Mouse (Mus musculus) embryonic facial prominence, embryonic 12.5 days (tissue): ENCODE measurements around the gene Hoxd13. TPM values are rescaled to one million over a fixed set of nuclear protein-coding genes. Genes with fewer than 3 reads are reported as not detected.

Experiments
- ATAC-seq: fragments of 200-750 bp; cut with Nextera tagmentation; 2 replicates; pipeline ENCODE4 v1.8.0; 2017; ENCODE audit not compliant: insufficient number of reproducible peaks, insufficient read depth, low FRiP score, low TSS enrichment
- H3K27ac ChIP-seq: fragments of 300-500 bp; sonication (generic); 2 replicates; pipeline ENCODE4 v1.5.1; 2016; ENCODE audit warnings: mild to moderate bottlenecking
- H3K27me3 ChIP-seq: fragments of 300-500 bp; sonication (generic); 2 replicates; pipeline ENCODE4 v1.6.1; 2016; ENCODE audit warnings: mild to moderate bottlenecking, moderate library complexity
- H3K36me3 ChIP-seq: fragments of 300-500 bp; sonication (generic); 2 replicates; pipeline ENCODE4 v1.6.1; 2016; ENCODE audit warnings: mild to moderate bottlenecking
- H3K4me1 ChIP-seq: fragments of 300-500 bp; sonication (generic); 2 replicates; pipeline ENCODE4 v1.6.1; 2016
- H3K4me2 ChIP-seq: fragments of 300-500 bp; sonication (generic); replicated peaks from 2 replicates; pipeline ENCODE4 v1.6.1; 2016; ENCODE audit warnings: mild to moderate bottlenecking, moderate library complexity
- H3K4me3 ChIP-seq: fragments of 300-500 bp; sonication (generic); 2 replicates; pipeline ENCODE4 v1.5.1; 2016; ENCODE audit warnings: mild to moderate bottlenecking
- H3K9ac ChIP-seq: fragments of 300-500 bp; sonication (generic); 2 replicates; pipeline ENCODE4 v1.6.1; 2016; ENCODE audit warnings: mild to moderate bottlenecking, moderate library complexity
- H3K9me3 ChIP-seq: fragments of 300-500 bp; sonication (generic); 2 replicates; pipeline ENCODE4 v1.6.1; 2016; ENCODE audit warnings: mild to moderate bottlenecking, moderate library complexity
- WGBS: fragments of 180-500 bp; shearing (Covaris S2); methylation state at CpG from one replicate; pipeline ENCODE4 v1.1.7; 2016; 5-methylcytosine and 5-hydroxymethylcytosine counted together
- polyA plus RNA-seq: library from polyadenylated mRNA; unstranded; fragments of >200 nt; fragmentation: Nextera tagmentation; extraction: Ambion mirVana; gene quantifications from 2 replicates; pipeline ENCODE4 v1.2.1, GENCODE M21; 2016

The Hoxd13 gene
- polyA plus RNA-seq, 1 experiment from 2014 or later = not detected

DNA sequence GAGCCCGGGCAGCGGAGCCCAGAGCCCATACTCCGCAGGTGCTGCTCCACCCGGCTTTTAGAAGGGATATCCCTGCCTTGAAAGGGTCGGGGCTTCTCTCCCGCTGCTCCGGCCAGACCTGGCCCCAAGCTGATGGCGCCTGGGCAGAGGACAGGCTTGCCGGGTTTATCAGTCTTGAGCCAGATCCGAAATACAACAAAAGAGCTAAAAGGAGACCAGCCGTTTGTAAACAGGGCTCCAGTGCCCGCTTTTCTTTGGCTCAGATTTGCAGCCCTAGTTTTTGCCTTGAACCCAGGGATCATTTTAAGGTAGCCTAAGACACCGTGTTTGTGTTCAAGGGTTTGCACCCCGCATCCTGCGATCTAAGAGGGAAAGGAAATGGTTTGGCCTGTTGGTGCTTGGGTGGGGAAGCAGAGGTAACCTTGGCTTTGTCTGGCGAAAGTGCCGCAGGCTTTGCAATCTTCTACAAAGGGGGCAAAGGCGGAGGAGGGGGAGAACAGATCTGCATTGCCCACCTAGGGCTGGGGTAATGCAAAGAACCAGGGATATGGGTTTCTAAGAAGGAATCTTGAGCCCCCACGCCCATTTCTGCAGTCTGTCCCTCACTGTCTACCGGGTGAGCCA lies 24.8 kb downstream of the Hoxd13 start:
- H3K9ac ChIP-seq = no peak overlapping the region
- 2% methylated on average over 20 of the region's 20 CpGs for WGBS
- H3K36me3 ChIP-seq = no peaks in the 10 kb centered on the region
- no peak for ATAC-seq
- peaks cover under 1% of the 10 kb centered on the region for H3K4me1 ChIP-seq
- H3K27me3 ChIP-seq = peaks cover 87% of the 10 kb centered on the region
- no peak overlapping the region for H3K27ac ChIP-seq
- no peaks in the 10 kb centered on the region for H3K9me3 ChIP-seq
- no peak overlapping the region for H3K4me3 ChIP-seq
- H3K4me2 ChIP-seq = no peak overlapping the region

DNA sequence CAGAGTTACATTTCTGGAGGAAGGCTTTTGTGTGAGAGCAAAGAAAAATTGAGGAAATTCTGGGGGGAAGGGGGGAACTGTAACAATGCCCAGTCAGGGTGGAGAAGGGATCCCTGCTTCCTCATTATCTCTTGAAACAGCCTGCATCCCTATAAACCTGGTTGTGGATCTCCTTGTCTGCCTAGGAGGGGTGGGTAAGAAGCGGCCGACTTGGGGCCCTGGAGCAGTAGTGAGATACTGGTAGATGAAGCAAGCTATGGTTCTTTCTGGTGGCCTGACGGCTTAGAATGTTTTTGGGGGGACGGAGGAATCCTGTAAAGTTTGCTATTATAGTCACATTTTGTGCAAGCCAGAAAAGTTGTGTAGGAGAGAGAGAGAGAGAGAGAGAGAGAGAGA lies 25.3 kb downstream of the Hoxd13 start:
- H3K4me2 ChIP-seq = no peak overlapping the region
- no peaks in the 10 kb centered on the region for H3K9me3 ChIP-seq
- H3K27me3 ChIP-seq = peaks cover 87% of the 10 kb centered on the region
- H3K9ac ChIP-seq = no peak overlapping the region
- H3K4me3 ChIP-seq = no peak overlapping the region
- no peak overlapping the region for H3K27ac ChIP-seq
- no peaks in the 10 kb centered on the region for H3K36me3 ChIP-seq
- peaks cover 5% of the 10 kb centered on the region for H3K4me1 ChIP-seq
- ATAC-seq = no peak
- 10% methylated on average over 4 of the region's 4 CpGs for WGBS

GRCm38 (mm10) chr2:74694066-74694465 lies 26.0 kb downstream of the Hoxd13 start:
- Histone ChIP-seq H3K27me3 (peaks cover 89% of the 10 kb centered on the region), H3K9me3 (no peaks in the 10 kb centered on the region), H3K9ac (no peak overlapping the region), H3K27ac (no peak overlapping the region), H3K36me3 (no peaks in the 10 kb centered on the region), H3K4me3 (no peak overlapping the region), H3K4me1 (peaks cover 7% of the 10 kb centered on the region), H3K4me2 (no peak overlapping the region)
- no peak for ATAC-seq
- WGBS = under 1% methylated on average over 16 of the region's 16 CpGs

DNA sequence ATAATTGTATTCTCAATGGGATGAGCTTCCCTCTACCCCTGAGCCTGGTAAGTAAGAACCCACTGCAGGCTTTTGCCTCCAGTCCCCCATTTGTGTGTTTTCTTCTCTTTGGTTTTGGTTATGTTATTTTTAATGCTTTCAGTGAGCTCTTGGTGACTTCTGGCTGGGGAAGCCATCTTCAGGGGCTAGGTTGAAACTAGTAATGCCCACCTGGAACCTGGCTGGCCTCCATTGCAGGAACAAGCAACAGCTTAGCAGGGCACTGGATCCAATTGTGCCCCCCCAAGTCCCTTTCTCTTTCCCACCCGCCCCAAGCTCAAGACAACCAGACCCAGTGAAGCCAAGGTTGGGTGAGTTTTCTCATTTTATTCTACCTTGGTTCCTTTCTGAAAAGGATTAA lies 27.3 kb downstream of the Hoxd13 start:
- H3K27ac ChIP-seq = no peak overlapping the region
- no peak overlapping the region for H3K9ac ChIP-seq
- H3K9me3 ChIP-seq = no peaks in the 10 kb centered on the region
- H3K27me3 ChIP-seq = peaks cover 96% of the 10 kb centered on the region
- no peak overlapping the region for H3K4me3 ChIP-seq
- H3K4me1 ChIP-seq = peaks cover 7% of the 10 kb centered on the region
- H3K4me2 ChIP-seq = no peak overlapping the region
- H3K36me3 ChIP-seq = no peaks in the 10 kb centered on the region
- 0% methylated on average over 1 of the region's 1 CpGs for WGBS
- no peak for ATAC-seq

DNA sequence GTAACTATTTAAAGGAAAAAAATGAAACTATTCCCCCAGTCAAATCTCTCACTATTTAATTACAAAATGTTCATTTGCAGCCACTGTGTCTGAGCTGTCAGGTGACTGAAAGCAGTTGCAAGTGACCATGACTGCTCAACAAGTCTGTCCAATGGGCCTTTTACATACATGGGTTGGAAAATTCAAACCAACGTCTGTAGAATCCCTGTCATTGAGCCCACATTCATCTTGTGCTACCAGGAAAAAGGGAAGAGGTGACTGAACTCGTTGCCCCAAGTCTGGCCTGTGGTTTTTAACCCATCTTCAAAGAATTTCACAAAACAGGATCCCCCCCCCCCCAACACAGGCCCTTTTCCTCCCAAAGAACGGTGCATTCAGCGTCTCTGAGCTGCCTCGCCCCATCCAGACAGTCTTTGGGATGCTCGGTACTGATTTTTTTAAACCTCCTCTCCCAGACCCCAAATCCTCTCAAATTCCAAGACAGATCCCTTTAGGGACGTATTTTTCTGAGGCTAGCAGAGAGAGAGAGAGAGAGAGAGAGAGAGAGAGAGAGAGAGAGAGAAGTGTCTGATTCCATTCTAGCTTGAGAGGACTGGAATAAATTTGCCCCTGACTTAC lies 27.8 kb downstream of the Hoxd13 start:
- Histone ChIP-seq H3K9me3 (no peaks in the 10 kb centered on the region), H3K4me2 (no peak overlapping the region), H3K9ac (no peak overlapping the region), H3K27ac (no peak overlapping the region), H3K36me3 (no peaks in the 10 kb centered on the region), H3K27me3 (peaks cover 100% of the 10 kb centered on the region), H3K4me1 (peaks cover 7% of the 10 kb centered on the region), H3K4me3 (no peak overlapping the region)
- no peak for ATAC-seq
- 2% methylated on average over 7 of the region's 7 CpGs for WGBS

DNA sequence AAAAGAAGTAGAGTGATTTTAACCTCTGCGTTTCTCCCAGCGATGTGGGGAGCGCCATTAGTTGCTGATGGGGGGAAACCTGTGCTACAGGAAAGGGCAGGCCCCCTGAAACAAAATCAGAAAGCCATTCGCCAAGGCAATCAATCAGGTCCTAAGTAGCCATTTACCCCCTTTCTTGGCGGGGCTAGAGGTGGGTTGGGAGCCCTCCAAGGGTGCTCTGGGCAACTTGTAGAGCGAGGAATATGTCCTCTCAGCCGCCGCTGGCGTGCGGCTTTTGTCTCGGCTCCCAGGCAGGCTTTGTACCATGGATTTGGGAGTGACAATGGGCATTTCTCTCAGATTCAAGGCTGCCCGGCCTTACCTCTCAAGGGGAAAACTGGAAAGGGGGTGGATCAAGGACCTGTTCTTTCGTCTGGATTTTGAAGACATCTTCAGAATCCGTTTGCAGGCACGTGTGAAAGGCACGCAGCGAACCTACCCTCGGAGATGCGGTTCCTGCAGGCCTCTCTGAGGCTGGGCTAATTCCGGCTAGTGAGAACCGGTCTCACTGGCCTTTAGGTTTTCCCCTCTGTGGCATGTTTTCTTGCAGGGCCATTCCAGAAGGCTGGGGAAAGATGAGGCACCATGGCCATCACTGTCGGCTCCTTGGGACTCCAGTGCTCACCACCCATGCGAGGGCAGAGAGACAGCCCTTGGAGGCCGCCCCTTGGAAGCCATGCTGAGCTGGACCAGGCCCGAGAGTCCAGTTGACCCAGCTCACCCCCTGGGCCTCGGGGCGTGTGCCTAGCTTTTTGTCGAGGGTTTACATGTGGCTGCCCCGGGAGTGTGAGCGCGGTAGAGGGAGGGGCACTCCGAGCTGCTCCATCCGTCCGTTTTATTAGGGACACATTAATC lies 28.6 kb downstream of the Hoxd13 start:
- under 1% methylated on average over 34 of the region's 34 CpGs for WGBS
- H3K4me3 ChIP-seq = no peak overlapping the region
- no peak for ATAC-seq
- H3K27me3 ChIP-seq = peaks cover 100% of the 10 kb centered on the region
- no peaks in the 10 kb centered on the region for H3K36me3 ChIP-seq
- no peak overlapping the region for H3K4me2 ChIP-seq
- peaks cover 7% of the 10 kb centered on the region for H3K4me1 ChIP-seq
- no peak overlapping the region for H3K27ac ChIP-seq
- H3K9me3 ChIP-seq = no peaks in the 10 kb centered on the region
- H3K9ac ChIP-seq = no peak overlapping the region

- peaks cover 97% of the 10 kb centered on the region for H3K27me3 ChIP-seq
- no peak within 1 kb of the TSS for H3K9ac ChIP-seq
- WGBS = under 1% methylated on average over 43 of the region's 43 CpGs
- ATAC-seq = peak; percentile 63; the same call in 1 of the 2 replicates
- peak within 1 kb of the TSS; percentile 22 for H3K4me3 ChIP-seq
- no peaks in the 10 kb centered on the region for H3K9me3 ChIP-seq
- peaks cover 7% of the 10 kb centered on the region for H3K4me1 ChIP-seq
- H3K27ac ChIP-seq = no peak within 1 kb of the TSS
- H3K36me3 ChIP-seq = no peaks in the 10 kb centered on the region
- H3K4me2 ChIP-seq = peak within 1 kb of the TSS; percentile 41
Observed at GRCm38 (mm10) chr2:74697567-74698121, 29.5 kb downstream of the Hoxd13 start, which contains the start of gene Hoxd9. Hoxd9 (plus strand) TSS chr2:74697727.

DNA sequence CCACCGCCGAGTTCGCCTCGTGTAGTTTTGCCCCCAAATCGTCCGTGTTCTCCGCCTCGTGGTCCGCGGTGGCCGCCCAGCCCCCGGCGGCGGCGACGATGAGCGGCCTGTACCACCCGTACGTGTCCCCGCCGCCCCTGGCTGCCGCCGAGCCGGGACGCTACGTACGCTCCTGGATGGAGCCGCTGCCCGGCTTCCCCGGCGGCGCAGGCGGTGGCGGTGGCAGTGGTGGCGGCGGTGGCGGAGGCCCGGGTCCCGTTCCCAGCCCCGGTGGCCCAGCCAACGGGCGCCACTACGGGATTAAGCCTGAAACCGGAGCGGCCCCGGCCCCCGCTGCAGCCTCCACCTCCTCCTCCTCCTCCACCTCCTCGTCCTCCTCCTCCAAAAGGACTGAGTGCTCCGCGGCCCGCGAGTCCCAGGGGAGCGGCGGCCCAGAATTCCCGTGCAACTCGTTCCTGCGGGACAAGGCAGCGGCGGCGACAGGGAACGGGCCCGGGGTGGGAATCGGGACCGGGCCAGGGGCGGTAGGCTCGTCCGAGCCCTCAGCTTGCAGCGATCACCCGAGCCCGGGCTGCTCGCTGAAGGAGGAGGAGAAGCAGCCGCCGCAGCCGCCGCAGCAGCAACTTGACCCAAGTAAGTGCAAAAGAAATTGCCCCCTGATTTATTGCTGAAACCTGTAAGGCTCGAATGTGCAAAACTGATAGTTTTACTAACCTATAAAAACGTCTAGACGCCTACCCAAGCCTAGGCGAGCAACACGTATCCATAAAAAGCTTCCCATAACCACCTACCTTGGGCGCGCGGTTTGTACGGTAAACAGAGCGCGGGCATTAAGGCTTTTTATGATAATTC lies 30.3 kb downstream of the Hoxd13 start:
- H3K4me2 ChIP-seq = peak overlapping the region; percentile 41
- H3K27ac ChIP-seq = no peak overlapping the region
- 1% methylated on average over 86 of the region's 86 CpGs for WGBS
- H3K4me3 ChIP-seq = peak overlapping the region; percentile 22
- H3K36me3 ChIP-seq = no peaks in the 10 kb centered on the region
- H3K9me3 ChIP-seq = no peaks in the 10 kb centered on the region
- peaks cover 95% of the 10 kb centered on the region for H3K27me3 ChIP-seq
- no peak overlapping the region for H3K9ac ChIP-seq
- ATAC-seq = peak; percentile 30; the same call in 1 of the 2 replicates
- H3K4me1 ChIP-seq = peaks cover 7% of the 10 kb centered on the region

- 1% methylated on average over 17 of the region's 17 CpGs for WGBS
- Histone ChIP-seq H3K4me3 (no peak overlapping the region), H3K27ac (no peak overlapping the region), H3K9ac (no peak overlapping the region), H3K4me2 (no peak overlapping the region), H3K36me3 (no peaks in the 10 kb centered on the region), H3K4me1 (peaks cover 7% of the 10 kb centered on the region), H3K27me3 (peaks cover 95% of the 10 kb centered on the region), H3K9me3 (no peaks in the 10 kb centered on the region)
- ATAC-seq = no peak
Observed at GRCm38 (mm10) chr2:74699053-74699430, 30.9 kb downstream of the Hoxd13 start.

DNA sequence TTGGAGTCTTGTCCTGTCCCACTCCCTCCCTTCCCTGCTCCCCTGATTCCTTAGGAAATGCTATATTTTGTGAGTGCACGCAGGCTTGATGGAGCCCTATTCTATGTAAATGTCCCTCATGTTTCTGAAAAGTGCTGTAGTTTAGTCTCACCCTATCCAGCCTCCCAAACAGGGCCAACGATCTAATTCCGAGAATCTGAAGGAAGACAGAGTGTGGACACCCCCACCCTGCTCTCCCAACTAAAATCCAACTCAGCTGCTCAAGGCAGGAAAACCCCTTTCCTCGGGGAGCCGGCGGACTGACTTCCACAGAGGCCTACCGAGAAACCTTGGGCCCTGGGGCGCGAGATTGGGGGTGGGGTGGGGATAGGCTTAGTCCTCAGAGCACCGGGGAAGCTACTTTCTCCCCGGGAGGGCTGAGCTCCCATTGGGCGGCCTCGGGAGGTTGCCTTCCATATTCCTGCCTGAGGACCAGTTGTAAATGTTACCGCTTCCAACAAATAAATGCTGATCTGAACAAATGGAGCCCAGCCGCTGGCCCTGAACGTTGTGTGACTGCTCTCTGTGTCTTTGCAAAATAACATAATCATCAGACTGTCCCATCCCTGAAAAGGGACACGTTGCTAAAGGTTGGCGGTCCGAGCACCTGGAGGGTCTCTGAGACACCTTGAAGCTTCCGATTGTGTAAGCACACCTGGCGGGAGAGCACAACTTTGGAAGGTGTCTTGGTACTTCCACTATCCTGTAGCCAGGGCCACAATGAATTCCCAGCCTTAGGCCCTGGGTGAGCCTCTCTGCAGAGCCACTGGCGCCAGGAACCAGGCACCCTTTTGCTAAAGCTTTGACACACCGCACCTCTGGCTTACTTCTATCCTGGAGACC lies 31.8 kb downstream of the Hoxd13 start:
- WGBS = under 1% methylated on average over 23 of the region's 23 CpGs
- no peak overlapping the region for H3K4me2 ChIP-seq
- ATAC-seq = no peak
- H3K36me3 ChIP-seq = no peaks in the 10 kb centered on the region
- H3K27ac ChIP-seq = no peak overlapping the region
- H3K9me3 ChIP-seq = no peaks in the 10 kb centered on the region
- H3K27me3 ChIP-seq = peaks cover 95% of the 10 kb centered on the region
- H3K9ac ChIP-seq = no peak overlapping the region
- H3K4me3 ChIP-seq = no peak overlapping the region
- peaks cover 7% of the 10 kb centered on the region for H3K4me1 ChIP-seq
